Mouse (Mus musculus) right cerebral cortex, postnatal 10 days (tissue): ENCODE results near the gene Ccdc82.

Source experiments
- DNase-seq, 2 experiments: peaks; one replicate each; pipeline ENCODE4 v3.0.0; 2021; ENCODE audit warnings: low spot score in 2 of 2

Gene Ccdc82

DNA sequence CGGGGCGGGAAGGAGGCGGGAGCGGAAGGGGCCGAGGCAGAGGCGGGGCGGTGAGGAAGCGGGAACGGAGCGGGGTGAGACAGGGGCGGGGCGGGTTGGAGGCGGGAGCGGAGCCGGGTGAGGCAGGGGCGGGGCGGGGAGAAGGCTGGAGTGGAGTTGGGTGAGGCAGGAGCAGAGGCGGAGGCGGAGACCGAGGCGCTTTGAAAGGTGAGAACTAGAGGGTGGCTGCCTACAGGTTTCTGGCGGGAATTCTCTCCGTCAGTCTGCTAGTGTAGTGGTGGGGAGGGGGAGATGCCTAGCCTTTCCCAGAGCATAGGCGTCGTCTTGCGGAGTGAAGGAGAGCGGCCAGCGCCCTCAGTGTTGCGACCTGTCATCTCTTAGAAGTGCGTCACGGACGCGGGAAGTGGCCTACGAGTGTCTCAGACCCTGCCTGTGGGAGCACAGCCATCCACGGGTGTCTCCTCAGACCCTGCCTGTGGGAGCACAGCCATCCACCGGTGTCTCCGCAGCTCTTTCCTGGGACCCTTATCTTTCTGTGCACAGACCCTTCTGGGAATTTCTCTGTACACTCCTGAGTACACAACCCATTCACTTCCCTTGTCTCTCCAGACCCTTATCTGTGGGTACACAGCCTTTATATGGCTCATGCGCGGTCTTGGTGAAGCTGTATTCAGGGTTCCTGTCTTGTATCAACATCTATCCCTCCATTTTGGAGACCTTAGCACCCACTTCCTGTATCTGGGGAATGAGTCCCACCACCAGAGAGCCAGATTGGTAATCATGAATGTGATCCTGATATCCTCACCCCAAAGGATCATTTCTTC is at the start of gene Ccdc82:
TSS of gene Ccdc82 (plus strand) at position 141 of the 824 bp plus-strand sequence.
- peak; percentile 89 to 93 for DNase-seq

GRCm38 (mm10) chr9:13200079-13200478 is 46.7 kb upstream of the Ccdc82 start:
- no peak for DNase-seq

DNA sequence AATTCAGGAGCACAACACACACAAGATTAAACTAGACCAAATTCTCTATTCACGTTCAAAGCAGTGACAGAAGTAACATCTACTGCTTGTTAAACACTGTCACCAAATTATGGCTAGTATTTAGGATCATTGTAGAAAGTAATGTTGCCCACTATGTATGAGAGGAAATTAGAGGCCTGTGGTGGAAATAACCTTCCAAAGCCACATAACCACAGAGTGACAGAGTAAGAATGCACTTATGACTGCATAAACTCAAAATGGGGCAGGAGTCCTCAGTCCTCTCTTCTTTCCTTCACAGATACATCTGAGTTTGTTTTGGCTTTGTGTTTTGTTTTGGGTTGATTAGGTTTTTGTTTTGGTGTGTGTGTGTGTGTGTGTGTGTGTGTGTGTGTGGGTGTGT is 43.6 kb upstream of the Ccdc82 start:
- DNase-seq = no peak

DNA sequence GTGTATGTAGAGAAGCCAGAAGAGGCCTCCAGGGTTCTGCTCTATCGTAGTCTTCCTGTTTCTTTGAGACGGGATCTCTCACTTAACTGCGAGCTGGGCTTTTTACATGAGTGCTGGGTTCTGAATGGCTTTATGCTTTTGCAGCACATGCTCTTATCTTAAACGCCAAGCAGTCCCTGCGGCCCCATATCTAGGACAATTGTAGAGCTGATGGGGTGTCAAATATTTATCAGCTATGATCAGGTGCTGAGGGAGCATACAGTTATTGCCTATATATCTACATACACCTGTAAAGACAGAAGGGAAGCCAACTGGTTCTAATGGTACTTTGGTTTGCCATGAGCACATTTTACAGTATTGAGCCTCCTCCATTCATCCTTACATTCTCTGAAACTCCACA is 43.1 kb upstream of the Ccdc82 start:
- no peak for DNase-seq

- no peak for DNase-seq
Measured at GRCm38 (mm10) chr9:13206369-13206768, 40.4 kb upstream of the Ccdc82 start.

GRCm38 (mm10) chr9:13225872-13226271 is 20.9 kb upstream of the Ccdc82 start:
- no peak for DNase-seq

DNA sequence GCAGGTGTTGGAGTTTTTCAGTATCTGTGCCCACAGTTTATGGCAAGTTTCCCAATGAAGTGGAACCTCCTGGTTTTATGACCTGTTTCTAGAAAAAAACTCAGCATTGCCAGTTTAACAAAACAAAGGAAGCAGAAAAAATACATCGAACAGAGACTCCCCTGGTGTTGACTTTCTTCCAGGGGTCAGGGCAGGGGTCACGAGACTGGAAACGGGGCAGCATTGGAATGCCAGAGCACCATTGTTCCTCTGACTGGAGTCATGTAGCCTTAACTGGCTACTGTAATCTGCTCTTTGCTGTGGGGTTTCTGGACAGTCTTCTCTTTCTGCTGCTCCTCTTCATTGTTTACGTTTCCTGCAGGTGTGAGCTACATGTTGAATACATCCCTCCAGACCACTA is 16.2 kb upstream of the Ccdc82 start:
- DNase-seq = no peak

DNA sequence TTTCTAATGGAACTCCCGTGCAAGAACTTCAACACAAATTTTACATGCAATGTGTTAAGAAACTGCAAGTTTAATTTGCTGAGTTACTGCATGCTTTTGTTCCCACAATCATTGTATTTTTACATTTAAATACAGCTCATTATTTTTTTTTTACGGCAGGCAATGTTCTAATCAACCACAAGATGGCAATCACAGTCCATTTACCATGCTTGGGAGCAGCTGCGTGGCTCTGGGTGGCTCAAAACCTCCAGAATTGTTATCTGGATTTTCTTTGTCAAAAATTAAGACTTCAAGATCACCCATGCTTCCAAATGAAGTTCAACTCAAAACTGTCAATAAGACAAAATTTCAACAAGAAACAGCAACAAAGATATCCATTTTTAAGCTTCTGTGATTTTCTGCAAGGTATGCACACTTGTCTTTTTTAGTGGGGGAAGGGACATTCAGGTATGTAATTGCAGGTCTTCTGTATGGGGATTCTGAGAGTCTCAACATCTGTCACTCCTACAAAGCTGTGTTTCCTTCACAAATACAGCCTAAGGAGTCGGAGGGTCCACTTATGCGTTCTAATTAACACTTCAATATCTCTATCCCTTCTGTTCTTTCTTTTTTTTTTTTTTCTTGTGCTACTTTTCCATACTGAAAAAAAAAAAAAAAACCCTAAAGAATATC is 15.1 kb upstream of the Ccdc82 start:
- DNase-seq = peak in 1 of 2 experiments; percentile 26

- no peak for DNase-seq
Measured at GRCm38 (mm10) chr9:13242321-13242720, 4.4 kb upstream of the Ccdc82 start.

DNA sequence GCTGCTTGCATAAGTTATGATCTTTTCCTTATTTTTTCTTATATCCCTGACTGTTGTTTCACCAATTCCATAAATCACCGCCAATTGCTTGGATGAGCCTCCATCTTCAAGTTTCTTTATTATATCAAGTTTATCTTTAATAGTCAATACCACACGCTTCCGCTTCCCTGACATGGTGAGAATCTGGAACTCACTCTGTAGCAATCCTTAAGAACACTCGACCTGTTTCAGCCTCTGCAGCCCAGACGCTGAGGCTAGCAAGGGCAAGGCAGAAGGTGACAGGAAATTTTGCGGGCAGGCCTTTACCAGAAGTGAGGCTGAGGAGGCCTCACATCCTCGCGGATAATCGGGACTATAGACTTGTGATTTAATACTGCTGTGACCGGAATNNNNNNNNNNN is 1.3 kb upstream of the Ccdc82 start, which contains the start of gene Jrkl:
TSS of gene Jrkl (minus strand) at position 349 of the 400 bp plus-strand sequence.
- peak; percentile 28 to 46 for DNase-seq

GRCm38 (mm10) chr9:13248104-13248503 is 1.3 kb downstream of the Ccdc82 start:
- no peak for DNase-seq

GRCm38 (mm10) chr9:13251251-13251650 is 4.5 kb downstream of the Ccdc82 start:
- DNase-seq = no peak

GRCm38 (mm10) chr9:13256726-13257125 is 10.0 kb downstream of the Ccdc82 start:
- no peak for DNase-seq

GRCm38 (mm10) chr9:13258173-13258572 is 11.4 kb downstream of the Ccdc82 start:
- no peak for DNase-seq

DNA sequence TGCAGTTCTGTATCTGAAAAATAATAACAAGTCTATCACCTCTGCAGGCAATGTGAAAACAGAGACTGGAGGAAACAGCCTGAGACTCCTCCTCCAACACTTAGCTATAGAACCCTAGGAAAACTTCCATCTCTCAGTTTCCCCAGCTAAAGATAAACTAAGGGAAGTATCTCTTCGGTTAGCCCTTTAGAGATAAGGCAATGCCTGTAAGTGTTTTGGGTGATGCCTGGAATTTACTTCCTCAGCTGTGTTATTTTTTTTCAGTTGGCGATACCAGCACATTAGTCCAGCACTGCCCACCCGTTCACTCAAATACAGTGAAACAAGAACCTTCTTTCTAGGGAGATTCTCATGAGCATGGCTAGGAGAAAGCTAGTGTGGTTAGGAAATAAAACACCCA is 14.2 kb downstream of the Ccdc82 start:
- no peak for DNase-seq

DNA sequence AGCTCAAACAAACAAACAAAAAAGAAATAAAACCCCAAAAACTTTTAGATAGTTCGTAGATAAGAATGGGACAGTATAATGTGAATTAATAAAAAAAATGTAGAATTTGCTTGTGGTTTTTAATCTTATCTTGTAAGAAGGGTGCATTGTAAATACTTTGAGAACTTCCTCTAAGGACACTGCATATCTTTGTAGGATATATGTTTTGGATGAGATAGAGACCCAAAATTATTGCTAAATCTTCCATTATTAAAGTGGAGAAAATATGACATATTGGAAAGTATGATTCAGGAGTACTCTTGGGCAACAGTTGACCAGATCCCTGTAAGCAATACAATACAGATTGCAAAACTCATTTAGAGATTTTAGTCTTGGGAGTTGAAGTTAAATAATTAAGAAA is 26.5 kb downstream of the Ccdc82 start:
- no peak for DNase-seq

DNA sequence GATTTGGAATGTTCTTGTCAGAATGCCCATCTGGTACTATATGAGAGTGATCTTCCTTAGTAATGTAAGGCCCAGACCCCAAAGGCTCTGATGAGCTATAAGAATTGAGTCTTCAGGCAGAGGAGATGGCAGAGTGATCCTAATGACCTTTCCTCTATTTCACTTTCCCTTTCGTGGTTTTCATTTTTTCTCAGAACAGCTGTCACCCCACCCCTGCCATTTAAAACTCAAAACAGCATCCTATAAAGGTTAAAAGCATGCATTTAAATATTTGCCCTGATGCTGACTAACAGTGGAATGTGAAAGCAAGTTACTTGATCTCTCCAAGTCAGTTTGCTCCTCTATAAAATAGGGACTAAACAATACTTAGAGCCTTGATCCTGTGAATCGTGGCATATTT is 40.7 kb downstream of the Ccdc82 start:
- no peak for DNase-seq

GRCm38 (mm10) chr9:13296274-13297121 is 49.7 kb downstream of the Ccdc82 start:
- peak; percentile 93 for DNase-seq

DNA sequence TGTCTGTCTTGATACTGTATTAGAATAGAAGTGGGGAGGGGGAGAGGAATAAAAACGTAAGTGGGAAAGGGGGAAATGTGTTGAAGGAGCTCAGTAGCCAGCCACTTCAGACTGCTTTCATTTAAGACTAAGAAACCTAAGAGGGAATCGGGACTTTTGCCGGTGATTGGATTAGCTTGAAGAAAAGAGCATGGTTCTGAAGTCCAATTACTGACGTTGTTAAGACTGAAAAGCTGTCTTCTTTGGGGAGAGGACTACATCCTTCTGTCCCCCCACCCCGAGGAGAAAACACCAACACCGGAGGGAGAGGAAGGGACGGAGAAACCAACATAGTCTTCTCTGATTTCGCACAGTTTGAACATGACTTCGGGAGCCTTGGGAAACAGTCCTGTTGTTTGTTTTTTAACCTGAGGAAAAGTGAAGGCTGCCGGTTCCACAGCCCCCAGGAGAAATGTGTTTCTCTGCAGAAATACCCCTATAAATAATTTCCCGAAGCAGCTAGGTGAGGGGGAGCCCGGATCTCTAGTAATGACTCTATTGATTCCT is 50.4 kb downstream of the Ccdc82 start:
- no peak for DNase-seq

DNA sequence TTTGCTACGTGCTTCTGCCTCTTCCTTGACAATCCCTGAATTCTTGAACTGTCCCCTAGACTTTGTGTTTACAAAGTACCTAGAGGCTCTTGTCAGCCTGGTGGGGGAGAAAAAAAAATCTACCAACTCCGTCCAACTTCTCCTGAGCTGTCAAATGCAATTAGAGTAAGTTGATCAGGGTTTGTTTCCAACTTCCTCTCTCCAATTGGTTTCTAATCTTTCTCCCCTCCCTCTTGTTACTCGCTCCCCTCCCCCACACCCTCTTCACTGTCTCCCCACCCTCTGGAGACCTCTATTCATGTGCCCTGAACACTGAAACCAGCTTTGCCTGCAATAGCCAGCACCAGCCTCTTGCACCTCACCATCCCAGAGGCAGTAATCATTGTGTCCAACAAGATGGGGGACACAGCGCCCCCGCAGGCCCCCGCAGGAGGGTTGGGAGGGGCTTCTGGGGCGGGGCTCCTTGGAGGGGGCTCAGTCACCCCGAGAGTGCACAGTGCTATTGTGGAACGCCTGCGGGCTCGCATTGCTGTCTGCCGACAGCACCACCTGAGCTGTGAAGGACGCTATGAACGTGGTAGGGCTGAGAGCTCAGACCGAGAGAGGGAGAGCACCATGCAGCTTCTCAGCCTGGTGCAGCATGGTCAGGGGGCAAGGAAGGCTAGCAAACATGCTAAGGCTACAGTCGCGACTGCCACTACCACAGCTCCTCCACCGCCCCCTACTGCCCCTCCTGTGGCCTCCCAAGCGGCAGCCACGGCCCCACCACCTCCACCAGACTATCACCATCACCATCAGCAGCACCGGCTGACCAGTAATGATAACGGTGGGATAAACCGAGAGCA is 51.1 kb downstream of the Ccdc82 start, which contains the start of gene Maml2:
TSS of gene Maml2 (plus strand) at position 290 of the 845 bp plus-strand sequence.
- peak; percentile 69 for DNase-seq

- no peak for DNase-seq
Measured at GRCm38 (mm10) chr9:13298513-13298878, 51.7 kb downstream of the Ccdc82 start.
